Mouse (Mus musculus): ENCODE results near the gene Tfdp2.

Gene Tfdp2

DNA sequence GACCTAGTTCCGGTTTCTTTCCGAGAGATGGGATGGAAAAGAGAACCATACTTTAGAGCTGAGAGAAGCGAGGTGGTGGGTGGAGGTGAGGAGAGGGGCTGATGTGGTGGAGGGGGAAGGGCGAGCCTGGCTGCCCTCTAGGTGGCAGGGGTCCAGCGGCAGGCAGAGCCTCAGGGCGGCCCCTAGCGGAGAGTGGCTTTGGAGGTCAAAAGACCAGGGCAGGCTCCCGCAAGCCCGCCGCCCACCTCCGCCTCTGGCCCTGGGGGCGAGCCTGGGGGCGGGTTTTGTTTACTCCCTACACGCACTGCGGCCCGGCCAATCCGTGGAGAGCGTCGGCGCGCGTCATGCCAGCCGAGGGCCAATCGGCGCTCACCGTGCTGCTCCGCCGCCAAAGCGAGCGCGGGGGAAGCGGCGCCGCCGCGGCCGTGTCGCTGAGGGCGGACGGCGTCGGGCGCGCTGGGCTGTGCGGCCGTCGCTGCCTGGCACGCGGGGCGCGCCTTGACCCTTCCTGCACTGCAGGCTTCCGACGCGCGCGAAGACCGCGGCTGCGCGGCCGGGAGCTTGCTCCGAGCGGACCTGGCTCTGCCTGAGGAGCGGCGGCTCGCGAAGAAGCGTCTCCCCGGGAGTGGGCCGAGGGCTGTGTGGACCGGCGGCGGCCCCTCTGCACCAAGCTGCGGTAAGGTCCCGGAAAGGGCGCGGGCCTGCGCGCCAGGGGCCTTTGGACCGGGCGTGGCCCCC, at the start of gene Tfdp2:
Tfdp2 (plus strand) TSS at position 391 of the 738 bp plus-strand sequence.
- under 1% methylated on average over 80 of the region's 81 CpGs for WGBS

GRCm38 (mm10) chr9:96152801-96153200, 43.3 kb upstream of the Tfdp2 start:
- WGBS: 93% methylated on average over 7 of the region's 7 CpGs

DNA sequence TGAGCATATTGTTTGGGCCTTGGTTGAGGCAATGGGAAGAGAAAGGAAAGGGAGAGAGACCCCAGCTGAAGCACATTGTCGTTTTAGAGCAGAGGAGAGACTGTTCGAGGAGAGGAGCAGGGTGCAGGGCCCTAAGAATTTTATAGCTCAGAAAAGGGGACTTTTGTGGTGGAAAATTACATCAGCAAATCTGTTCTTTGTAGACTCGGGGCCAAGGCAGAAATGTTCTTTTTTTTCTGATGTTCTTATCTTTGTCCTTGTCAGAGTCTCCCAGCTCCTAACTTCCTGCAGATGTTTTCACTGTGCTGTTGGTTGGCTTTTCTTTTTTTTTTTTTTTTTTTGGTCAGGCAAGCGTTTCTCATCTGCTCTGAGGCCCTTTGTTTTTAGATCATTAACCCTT, 37.6 kb upstream of the Tfdp2 start:
- WGBS: 63% methylated on average over 4 of the region's 4 CpGs

DNA sequence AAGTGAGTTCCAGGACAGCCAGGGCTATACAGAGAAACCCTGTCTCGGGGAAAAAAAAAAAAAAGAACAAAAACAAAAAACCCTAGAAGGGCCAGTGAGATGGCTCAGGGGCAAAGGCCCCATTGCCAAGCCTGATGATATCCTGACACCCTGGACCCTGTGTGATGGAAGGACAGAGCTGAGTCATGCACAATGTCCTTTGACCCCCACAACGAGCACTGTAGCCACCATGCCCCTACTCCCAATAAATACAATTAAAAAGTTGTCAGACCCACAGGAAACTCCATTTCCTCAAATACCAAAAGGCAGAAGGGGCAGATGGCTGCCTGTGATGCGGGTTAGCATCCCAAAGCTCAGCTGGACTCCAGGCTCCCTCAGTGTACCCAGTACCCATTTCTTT, 37.0 kb upstream of the Tfdp2 start:
- WGBS: 83% methylated on average over 3 of the region's 3 CpGs

DNA sequence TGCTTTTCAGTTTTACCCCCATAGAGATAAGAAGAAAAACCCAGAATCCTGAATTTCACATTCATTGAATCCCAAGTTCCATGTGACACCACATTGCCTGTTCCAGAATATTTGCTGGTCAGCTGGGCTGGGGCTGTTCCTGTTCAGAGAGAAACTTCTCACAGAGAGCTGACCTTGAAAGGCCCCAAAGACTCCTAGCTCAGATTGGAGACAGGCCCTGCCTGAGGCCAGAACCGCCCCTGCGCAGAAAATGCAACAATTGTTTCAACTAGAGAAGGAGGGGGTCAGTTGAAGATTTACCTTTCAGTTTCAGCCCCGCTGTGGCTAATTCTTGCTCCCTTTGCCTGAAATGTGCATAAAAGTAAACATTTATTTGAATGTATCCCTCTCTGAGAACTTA, 35.3 kb upstream of the Tfdp2 start:
- 86% methylated on average over 3 of the region's 3 CpGs for WGBS

DNA sequence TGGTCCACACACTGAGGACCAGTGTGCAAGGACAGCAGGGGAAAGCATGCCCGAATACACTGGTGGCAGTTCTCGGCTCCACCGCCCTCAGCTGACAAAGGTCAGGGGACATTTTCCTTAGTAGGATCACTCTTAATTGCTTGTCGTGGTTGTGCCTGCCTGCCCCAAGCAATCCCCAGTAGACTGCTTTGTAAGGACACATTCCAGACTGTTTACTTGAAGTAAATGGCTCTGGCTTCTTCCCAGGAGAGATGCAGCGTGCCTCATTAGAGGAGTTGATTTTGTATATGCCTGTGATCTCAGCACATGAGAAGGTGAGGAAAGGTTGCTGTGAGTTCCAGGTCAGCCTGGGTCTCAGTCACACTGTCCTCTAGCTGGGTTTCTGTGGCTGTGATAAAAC, 33.7 kb upstream of the Tfdp2 start:
- 80% methylated on average over 5 of the region's 5 CpGs for WGBS

DNA sequence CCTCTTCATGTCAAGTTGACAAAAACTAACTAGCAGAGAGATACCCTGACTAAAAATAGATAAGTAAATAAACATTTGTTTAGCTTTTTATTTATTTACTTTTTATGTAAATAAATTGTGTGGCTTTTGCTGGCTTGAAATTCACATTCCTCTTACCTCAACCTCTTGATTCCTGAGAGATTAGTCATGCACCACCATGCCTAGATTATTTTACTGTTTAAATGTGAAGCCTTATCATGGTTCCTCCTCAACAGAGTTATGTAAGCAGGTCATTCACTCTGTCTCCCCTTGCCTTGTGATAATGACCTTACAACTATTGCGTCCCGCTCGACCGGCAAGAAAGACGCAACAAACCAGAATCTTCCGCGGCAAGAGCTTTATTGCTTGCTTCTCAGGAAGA, 32.6 kb upstream of the Tfdp2 start:
- 97% methylated on average over 7 of the region's 7 CpGs for WGBS

DNA sequence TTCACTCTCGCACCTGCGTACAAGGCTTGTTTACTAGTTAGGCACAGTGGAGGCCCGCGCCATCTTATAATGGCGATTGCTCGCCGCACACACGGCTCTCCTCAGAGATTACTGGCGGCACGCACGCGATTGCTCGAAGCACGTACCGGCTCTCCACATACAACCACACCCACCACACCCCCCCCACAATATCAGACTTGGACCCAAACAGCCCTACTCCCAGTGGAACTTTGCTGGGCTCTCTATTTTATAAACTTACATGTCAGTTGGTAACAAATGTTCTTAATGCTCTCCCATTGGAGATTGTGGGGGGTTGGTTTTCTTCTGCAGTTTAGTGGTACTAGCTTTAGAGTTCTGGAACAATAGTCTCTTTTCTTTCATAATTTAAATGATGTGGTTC, 32.1 kb upstream of the Tfdp2 start:
- over 99% methylated on average over 15 of the region's 15 CpGs for WGBS

GRCm38 (mm10) chr9:96167168-96167585, 28.9 kb upstream of the Tfdp2 start:
- whole genome bisulfite sequencing: 44% methylated on average over 5 of the region's 5 CpGs

DNA sequence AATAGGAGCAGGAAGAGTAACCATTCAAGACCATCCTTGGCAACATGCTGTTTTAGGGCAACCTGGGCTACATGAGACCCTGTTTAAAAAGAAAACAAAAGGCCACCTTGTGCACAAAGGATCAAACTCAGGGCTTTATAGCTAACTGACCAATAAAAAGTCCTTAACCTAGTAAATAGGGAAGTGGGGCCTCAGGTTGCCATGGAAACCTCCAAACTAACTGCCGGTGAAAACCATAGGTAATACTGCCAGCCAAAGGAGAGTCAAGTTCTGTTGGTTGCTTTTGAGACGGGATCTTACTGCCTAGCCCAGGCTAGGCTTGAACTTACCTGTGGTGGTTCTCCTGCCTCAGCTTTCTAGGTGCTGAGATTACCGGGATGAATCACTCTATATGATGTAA, 25.5 kb upstream of the Tfdp2 start:
- WGBS: 69% methylated on average over 3 of the region's 3 CpGs

DNA sequence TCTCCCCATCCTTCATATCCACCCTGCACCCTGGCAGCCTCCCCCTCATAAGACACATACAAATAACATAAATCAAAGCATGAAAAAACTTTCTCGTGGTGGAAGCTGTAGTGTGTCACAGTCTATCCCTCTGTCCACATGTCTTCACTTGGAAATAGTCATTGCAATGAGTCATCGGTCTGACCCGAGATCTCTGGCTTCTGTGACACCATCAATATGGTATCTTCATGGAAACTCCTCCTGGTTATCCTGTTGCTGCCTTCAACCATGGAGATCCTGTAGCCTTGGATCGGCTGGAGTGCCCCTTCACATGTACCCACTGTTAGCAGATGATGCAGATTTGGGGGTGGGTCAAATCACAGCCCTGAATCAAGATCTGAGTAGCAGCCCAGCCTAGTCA, 11.2 kb upstream of the Tfdp2 start:
- 85% methylated on average over 4 of the region's 4 CpGs for WGBS

- 87% methylated on average over 7 of the region's 7 CpGs for WGBS
Observed at GRCm38 (mm10) chr9:96186701-96187100, 9.4 kb upstream of the Tfdp2 start.

DNA sequence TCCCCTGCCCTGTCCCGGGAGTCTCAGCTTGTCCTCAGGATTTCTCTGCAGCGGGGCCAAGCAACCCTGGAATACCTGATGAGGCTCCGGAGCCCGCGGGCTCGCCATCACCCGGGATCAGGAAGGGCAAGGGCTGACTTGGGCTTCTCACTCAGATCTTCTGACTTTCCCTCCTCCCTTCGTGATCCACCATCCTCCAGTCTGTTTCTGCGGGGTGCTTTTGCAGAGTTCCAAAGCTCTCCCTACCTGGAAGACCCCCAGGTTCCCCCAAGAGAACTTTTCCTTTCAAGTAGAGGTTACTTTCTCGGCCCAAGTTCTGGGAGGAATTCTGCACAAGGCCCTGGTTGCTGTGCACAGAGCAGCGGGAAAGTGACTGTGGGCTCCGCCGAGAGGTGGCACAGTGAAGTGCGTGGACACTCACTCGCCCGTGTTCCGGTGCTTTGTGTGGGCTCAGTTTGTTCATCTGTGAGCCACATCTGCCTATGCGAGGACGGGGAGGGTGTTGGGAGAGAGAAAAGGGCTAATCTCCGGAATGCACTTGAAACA, 634 bp downstream of the Tfdp2 start:
- WGBS: under 1% methylated on average over 20 of the region's 20 CpGs

DNA sequence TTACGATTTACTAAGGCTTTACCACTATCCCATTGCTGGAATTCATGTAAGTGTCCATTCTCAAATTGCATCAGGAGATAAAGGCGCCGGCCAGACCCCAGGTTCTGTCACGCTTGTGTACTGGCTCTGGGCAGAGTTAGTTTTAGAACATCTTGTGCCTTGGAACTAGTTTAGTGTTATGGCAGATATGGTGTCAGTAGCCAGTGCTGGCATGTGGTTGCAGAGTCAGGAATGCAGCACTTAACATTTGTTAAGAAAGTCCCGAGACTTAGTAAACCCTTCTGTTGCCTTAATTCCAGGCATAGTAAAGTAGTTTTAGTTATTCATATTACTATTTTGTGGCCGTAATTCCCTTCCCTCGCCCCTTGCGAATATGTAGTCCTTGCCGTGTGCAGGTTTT, 1.7 kb downstream of the Tfdp2 start:
- 85% methylated on average over 9 of the region's 9 CpGs for WGBS

DNA sequence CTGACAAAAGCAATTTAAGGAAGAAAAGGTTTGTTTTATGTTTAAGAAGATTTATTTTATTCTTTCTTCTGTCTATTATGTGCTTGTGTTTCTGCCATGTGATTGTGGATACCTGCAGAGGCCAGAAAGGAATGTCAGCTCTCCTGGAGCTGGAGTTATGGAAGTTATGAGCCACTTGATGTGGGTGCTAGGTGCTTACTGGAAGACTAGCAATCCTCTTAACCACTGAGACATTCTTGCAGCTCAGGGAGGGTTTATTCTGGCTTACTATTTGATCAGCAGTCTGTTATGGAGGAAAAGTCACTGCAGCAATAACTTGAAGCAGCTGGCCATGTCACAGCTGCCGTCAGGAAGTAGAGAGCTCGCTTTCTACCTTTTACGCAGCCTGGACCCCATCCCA, 7.6 kb downstream of the Tfdp2 start:
- 100% methylated on average over 3 of the region's 3 CpGs for WGBS

GRCm38 (mm10) chr9:96207428-96207827, 11.4 kb downstream of the Tfdp2 start:
- 73% methylated on average over 3 of the region's 3 CpGs for WGBS

GRCm38 (mm10) chr9:96213036-96213645, 17.1 kb downstream of the Tfdp2 start:
- WGBS: 67% methylated on average over 3 of the region's 3 CpGs

- 98% methylated on average over 2 of the region's 2 CpGs for WGBS
Observed at GRCm38 (mm10) chr9:96214171-96214570, 18.1 kb downstream of the Tfdp2 start.

- 100% methylated on average over 1 of the region's 1 CpGs for WGBS
Observed at GRCm38 (mm10) chr9:96217299-96217698, 21.2 kb downstream of the Tfdp2 start.

DNA sequence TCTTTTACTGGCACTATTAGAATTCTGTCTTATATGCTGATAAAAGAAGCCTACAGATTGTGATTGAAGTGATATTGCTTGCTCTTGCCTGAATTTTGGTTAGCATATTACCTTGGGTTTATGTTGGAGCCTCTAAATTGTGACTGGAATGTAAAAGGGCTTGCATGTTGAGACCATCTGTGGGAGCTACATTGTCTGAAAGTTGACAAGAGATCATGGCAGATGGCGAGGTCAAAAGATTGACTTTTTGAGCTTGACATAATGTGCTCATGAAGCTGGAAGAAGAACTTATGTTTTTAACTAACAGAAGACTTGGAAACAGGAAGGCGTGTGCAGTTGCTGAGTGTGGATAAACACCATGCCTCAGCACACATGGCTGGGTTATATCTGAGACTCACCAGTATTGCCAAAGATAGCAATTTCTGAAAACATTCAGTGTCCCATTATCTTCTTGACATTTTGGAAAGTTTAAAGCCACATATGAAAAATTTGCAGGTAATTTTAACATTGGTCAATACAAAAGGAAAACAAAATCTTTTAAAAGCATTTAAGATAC, 23.1 kb downstream of the Tfdp2 start:
- 73% methylated on average over 2 of the region's 2 CpGs for WGBS

GRCm38 (mm10) chr9:96223302-96223701, 27.2 kb downstream of the Tfdp2 start:
- WGBS: 62% methylated on average over 2 of the region's 2 CpGs

- WGBS: 64% methylated on average over 2 of the region's 2 CpGs
Observed at GRCm38 (mm10) chr9:96230271-96230670, 34.2 kb downstream of the Tfdp2 start.

DNA sequence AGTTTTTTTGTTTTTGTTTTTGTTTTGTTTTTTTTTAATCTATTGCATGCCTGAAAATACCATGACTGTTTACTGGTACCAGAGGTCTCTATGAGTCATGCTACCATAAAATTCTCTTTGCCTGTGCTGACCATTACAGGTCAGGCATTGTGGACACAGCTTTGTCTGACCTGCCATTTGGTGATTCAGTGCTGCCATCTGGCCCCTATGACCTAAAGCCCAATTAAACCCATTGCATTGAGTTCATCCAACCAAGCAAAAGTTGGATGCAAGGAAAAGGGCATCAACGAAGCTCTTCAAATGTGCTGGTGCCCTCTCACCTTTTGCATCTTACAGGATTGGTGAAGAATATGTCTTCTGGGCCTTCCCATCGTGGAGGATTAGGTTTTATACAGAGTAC, 39.4 kb downstream of the Tfdp2 start:
- WGBS: 92% methylated on average over 2 of the region's 2 CpGs

All from cerebral cortex, adult 2 months (tissue).